Mouse (Mus musculus): ENCODE data around the gene Uba1.
A peak's percentile ranks its signal among the peaks of the same experiment; 100 is the strongest.

DNA sequence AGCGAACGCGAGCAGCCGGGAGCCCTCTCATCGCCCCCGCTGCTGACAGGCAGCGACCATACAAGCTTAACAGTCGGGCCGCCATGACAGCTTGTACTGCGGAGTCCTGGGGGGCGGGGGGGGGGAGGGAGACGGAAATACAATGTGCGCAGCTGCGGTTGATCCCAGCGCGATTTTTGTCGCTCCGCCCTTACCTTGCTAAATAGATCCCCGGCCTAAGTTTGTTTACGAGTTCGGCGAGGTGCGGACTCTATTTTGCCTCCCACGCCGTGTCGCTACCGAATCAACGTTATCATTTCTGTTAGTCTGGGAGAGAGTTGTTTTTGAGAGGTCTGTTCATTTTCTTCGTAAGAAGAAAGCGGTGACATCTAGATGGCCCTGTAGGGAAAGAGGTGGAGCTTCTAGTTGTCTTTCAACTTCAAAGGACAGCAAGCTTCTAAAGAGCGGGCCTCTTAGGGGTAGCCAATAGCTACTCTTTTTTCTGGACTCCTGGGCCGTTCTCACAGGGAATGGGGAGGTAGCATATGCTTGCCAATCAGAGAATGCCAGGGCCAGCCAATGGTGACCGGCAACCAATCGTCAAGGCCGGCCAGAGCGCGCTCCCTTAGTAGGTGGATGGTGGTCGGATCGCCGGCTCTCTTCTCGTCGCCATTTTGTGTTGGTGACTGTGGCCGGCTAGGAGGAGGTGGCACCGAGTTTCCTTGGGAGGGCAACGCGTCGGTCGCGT lies 40.8 kb upstream of the Uba1 start, which contains the start of the genes Rbm10 and Ndufb11:
- TF ChIP-seq CTCF (IDR thresholded peaks at IDR 0.05; ENCODE audit: low read depth) (no peak), EP300 (IDR thresholded peaks at IDR 0.05; ENCODE audit: low read depth) (peak; percentile 55; the same call in 1 of the 2 replicates)

Measured in liver, postnatal 0 days (tissue).